Mouse (Mus musculus): Measurements from ENCODE around the gene Dnajc28. TPM values are rescaled to one million over a fixed set of nuclear protein-coding genes. Genes with fewer than 3 reads are reported as not detected.
A peak's percentile ranks its signal among the peaks of the same experiment; 100 is the strongest.
"Not testable (repeated sequence)": the region's sequence is repeated elsewhere in the genome, so short reads cannot be mapped to it uniquely, and the experiment has no call there.

Dnajc28 gene
- polyA plus RNA-seq, 1 experiment from 2014 or later: 3.5 TPM

- Histone ChIP-seq H3K4me3 (peak overlapping the region; percentile 90), H3K4me1 (peaks cover 33% of the 10 kb centered on the region), H3K9me3 (no peaks in the 10 kb centered on the region), H3K4me2 (peak overlapping the region; percentile 98), H3K36me3 (peaks cover 20% of the 10 kb centered on the region), H3K9ac (peak overlapping the region; percentile 95), H3K27ac (replicated peaks) (peak overlapping the region; percentile 100), H3K27me3 (replicated peaks) (no peaks in the 10 kb centered on the region)
- WGBS: under 1% methylated on average over 25 of the region's 25 CpGs
- ATAC-seq (ENCODE audit: extremely low read depth, insufficient number of reproducible peaks, low FRiP score, low TSS enrichment): peak; percentile 60; the same call in 1 of the 2 replicates
Measured at GRCm38 (mm10) chr16:91648220-91648550, 29.4 kb upstream of the Dnajc28 start.

GRCm38 (mm10) chr16:91647461-91648219, 28.8 kb upstream of the Dnajc28 start, which contains the start of gene Son:
Gene Son, plus strand, starts transcription at chr16:91647506.
- Histone ChIP-seq H3K9me3 (no peaks in the 10 kb centered on the region), H3K36me3 (peaks cover 24% of the 10 kb centered on the region), H3K9ac (peak within 1 kb of the TSS; percentile 95), H3K4me1 (peaks cover 33% of the 10 kb centered on the region), H3K27ac (replicated peaks) (peak within 1 kb of the TSS; percentile 100), H3K4me2 (peak within 1 kb of the TSS; percentile 98), H3K27me3 (replicated peaks) (no peaks in the 10 kb centered on the region), H3K4me3 (peak within 1 kb of the TSS; percentile 90)
- peak; percentile 89 for ATAC-seq (ENCODE audit: extremely low read depth, insufficient number of reproducible peaks, low FRiP score, low TSS enrichment)
- WGBS: under 1% methylated on average over 70 of the region's 70 CpGs

GRCm38 (mm10) chr16:91646681-91647419, 28.0 kb upstream of the Dnajc28 start, which contains the start of gene Gart:
Gene Gart, minus strand, starts transcription at chr16:91646952.
- Histone ChIP-seq H3K4me3 (peak within 1 kb of the TSS; percentile 90), H3K27ac (replicated peaks) (peak within 1 kb of the TSS; percentile 100), H3K36me3 (peaks cover 24% of the 10 kb centered on the region), H3K27me3 (replicated peaks) (no peaks in the 10 kb centered on the region), H3K4me2 (peak within 1 kb of the TSS; percentile 98), H3K9me3 (no peaks in the 10 kb centered on the region), H3K9ac (peak within 1 kb of the TSS; percentile 95), H3K4me1 (peaks cover 25% of the 10 kb centered on the region)
- under 1% methylated on average over 59 of the region's 59 CpGs for WGBS
- peak; percentile 85 for ATAC-seq (ENCODE audit: extremely low read depth, insufficient number of reproducible peaks, low FRiP score, low TSS enrichment)

GRCm38 (mm10) chr16:91645995-91646602, 27.3 kb upstream of the Dnajc28 start:
- H3K9me3 ChIP-seq: no peaks in the 10 kb centered on the region
- H3K4me3 ChIP-seq: peak overlapping the region; percentile 90
- H3K4me2 ChIP-seq: peak overlapping the region; percentile 98
- H3K4me1 ChIP-seq: peaks cover 25% of the 10 kb centered on the region
- H3K36me3 ChIP-seq: peaks cover 26% of the 10 kb centered on the region
- H3K27ac ChIP-seq (replicated peaks): peak overlapping the region; percentile 100
- peak overlapping the region; percentile 93 for H3K9ac ChIP-seq
- no peaks in the 10 kb centered on the region for H3K27me3 ChIP-seq (replicated peaks)
- no peak for ATAC-seq (ENCODE audit: extremely low read depth, insufficient number of reproducible peaks, low FRiP score, low TSS enrichment)
- 1% methylated on average over 11 of the region's 11 CpGs for WGBS

GRCm38 (mm10) chr16:91645420-91645819, 26.6 kb upstream of the Dnajc28 start:
- H3K4me2 ChIP-seq: peak overlapping the region; percentile 98
- ATAC-seq (ENCODE audit: extremely low read depth, insufficient number of reproducible peaks, low FRiP score, low TSS enrichment): not testable (repeated sequence)

GRCm38 (mm10) chr16:91644901-91645300, 26.1 kb upstream of the Dnajc28 start:
- Histone ChIP-seq H3K9ac (no peak overlapping the region), H3K9me3 (no peaks in the 10 kb centered on the region), H3K4me3 (no peak overlapping the region), H3K36me3 (peaks cover 34% of the 10 kb centered on the region), H3K4me2 (no peak overlapping the region), H3K27me3 (replicated peaks) (no peaks in the 10 kb centered on the region), H3K4me1 (peaks cover 18% of the 10 kb centered on the region), H3K27ac (replicated peaks) (no peak overlapping the region)
- 86% methylated on average over 2 of the region's 2 CpGs for WGBS
- no peak for ATAC-seq (ENCODE audit: extremely low read depth, insufficient number of reproducible peaks, low FRiP score, low TSS enrichment)

More at GRCm38 (mm10) chr16:91645420-91645819, 26.6 kb upstream of the Dnajc28 start:
- Histone ChIP-seq H3K4me1 (peaks cover 21% of the 10 kb centered on the region), H3K36me3 (peaks cover 29% of the 10 kb centered on the region), H3K4me3 (peak overlapping the region; percentile 90; the same call in 1 of the 2 replicates)
- not testable (repeated sequence) for H3K27ac ChIP-seq (replicated peaks); H3K9ac ChIP-seq; H3K9me3 ChIP-seq; H3K27me3 ChIP-seq (replicated peaks)
- WGBS: no CpG with 5 or more reads among the region's 2 CpGs

GRCm38 (mm10) chr16:91640171-91640570, 21.3 kb upstream of the Dnajc28 start:
- H3K27me3 ChIP-seq (replicated peaks): no peaks in the 10 kb centered on the region
- no peak for ATAC-seq (ENCODE audit: extremely low read depth, insufficient number of reproducible peaks, low FRiP score, low TSS enrichment)
- H3K36me3 ChIP-seq: peaks cover 81% of the 10 kb centered on the region
- no peak overlapping the region for H3K4me3 ChIP-seq
- H3K4me1 ChIP-seq: peaks cover 5% of the 10 kb centered on the region
- no peaks in the 10 kb centered on the region for H3K9me3 ChIP-seq
- no peak overlapping the region for H3K4me2 ChIP-seq
- no peak overlapping the region for H3K9ac ChIP-seq
- no peak overlapping the region for H3K27ac ChIP-seq (replicated peaks)
- 93% methylated on average over 8 of the region's 8 CpGs for WGBS

GRCm38 (mm10) chr16:91639636-91640035, 20.8 kb upstream of the Dnajc28 start:
- peaks cover 86% of the 10 kb centered on the region for H3K36me3 ChIP-seq

GRCm38 (mm10) chr16:91639161-91639560, 20.3 kb upstream of the Dnajc28 start:
- ATAC-seq (ENCODE audit: extremely low read depth, insufficient number of reproducible peaks, low FRiP score, low TSS enrichment): no peak
- Histone ChIP-seq H3K9ac (no peak overlapping the region), H3K4me2 (no peak overlapping the region), H3K9me3 (no peaks in the 10 kb centered on the region), H3K4me3 (no peak overlapping the region), H3K4me1 (no peaks in the 10 kb centered on the region), H3K27ac (replicated peaks) (no peak overlapping the region), H3K27me3 (replicated peaks) (no peaks in the 10 kb centered on the region), H3K36me3 (peaks cover 90% of the 10 kb centered on the region)
- 92% methylated on average over 5 of the region's 5 CpGs for WGBS

More at GRCm38 (mm10) chr16:91639636-91640035, 20.8 kb upstream of the Dnajc28 start:
- Histone ChIP-seq H3K9ac (no peak overlapping the region), H3K4me1 (peaks cover under 1% of the 10 kb centered on the region), H3K27me3 (replicated peaks) (no peaks in the 10 kb centered on the region), H3K4me2 (no peak overlapping the region), H3K9me3 (no peaks in the 10 kb centered on the region), H3K27ac (replicated peaks) (no peak overlapping the region), H3K4me3 (no peak overlapping the region)
- 92% methylated on average over 2 of the region's 2 CpGs for WGBS
- no peak for ATAC-seq (ENCODE audit: extremely low read depth, insufficient number of reproducible peaks, low FRiP score, low TSS enrichment)

- 86% methylated on average over 12 of the region's 12 CpGs for WGBS
- Histone ChIP-seq H3K4me1 (no peaks in the 10 kb centered on the region), H3K4me3 (no peak overlapping the region), H3K27me3 (replicated peaks) (no peaks in the 10 kb centered on the region), H3K36me3 (peaks cover 99% of the 10 kb centered on the region), H3K4me2 (no peak overlapping the region), H3K9me3 (no peaks in the 10 kb centered on the region), H3K27ac (replicated peaks) (no peak overlapping the region), H3K9ac (no peak overlapping the region)
- ATAC-seq (ENCODE audit: extremely low read depth, insufficient number of reproducible peaks, low FRiP score, low TSS enrichment): no peak
Measured at GRCm38 (mm10) chr16:91633641-91634040, 14.8 kb upstream of the Dnajc28 start.

GRCm38 (mm10) chr16:91632940-91633339, 14.1 kb upstream of the Dnajc28 start:
- Histone ChIP-seq H3K4me3 (no peak overlapping the region), H3K27ac (replicated peaks) (no peak overlapping the region), H3K9ac (no peak overlapping the region), H3K9me3 (no peaks in the 10 kb centered on the region), H3K27me3 (replicated peaks) (no peaks in the 10 kb centered on the region), H3K36me3 (peaks cover 99% of the 10 kb centered on the region), H3K4me1 (no peaks in the 10 kb centered on the region), H3K4me2 (no peak overlapping the region)
- no peak for ATAC-seq (ENCODE audit: extremely low read depth, insufficient number of reproducible peaks, low FRiP score, low TSS enrichment)
- 95% methylated on average over 7 of the region's 7 CpGs for WGBS

Measured in heart, embryonic 13.5 days (tissue).